Mouse (Mus musculus) midbrain, embryonic 16.5 days (tissue): Measurements from ENCODE around the gene Mtmr4. TPM values are rescaled to one million over a fixed set of nuclear protein-coding genes. Genes with fewer than 3 reads are reported as not detected.

Source experiments
- ATAC-seq: fragments of 200-750 bp; cut with Nextera tagmentation; 2 replicates; pipeline ENCODE4 v1.8.0; 2017; ENCODE audit warnings: moderate TSS enrichment
- H3K27ac ChIP-seq: fragments of 300-500 bp; sonication (generic); 2 replicates; pipeline ENCODE4 v1.5.1; 2014; ENCODE audit warnings: mild to moderate bottlenecking, low read length, mixed read lengths
- H3K27me3 ChIP-seq: fragments of 300-500 bp; sonication (generic); 2 replicates; pipeline ENCODE4 v1.6.1; 2014; ENCODE audit warnings: low read depth, low read length, mixed read lengths; ENCODE audit not compliant: control insufficient read depth, insufficient read depth
- H3K36me3 ChIP-seq: fragments of 300-500 bp; sonication (generic); 2 replicates; pipeline ENCODE4 v1.6.1; 2014; ENCODE audit warnings: mild to moderate bottlenecking, low read length, moderate library complexity, mixed read lengths; ENCODE audit not compliant: control insufficient read depth, insufficient read depth
- H3K4me1 ChIP-seq: fragments of 300-500 bp; sonication (generic); 2 replicates; pipeline ENCODE4 v1.6.1; 2014; ENCODE audit warnings: mild to moderate bottlenecking, low read length, mixed read lengths; ENCODE audit not compliant: control insufficient read depth, insufficient read depth
- H3K4me2 ChIP-seq: fragments of 300-500 bp; sonication (generic); 2 replicates; pipeline ENCODE4 v1.6.1; 2014; ENCODE audit warnings: mild to moderate bottlenecking, low read length, mixed read lengths
- H3K4me3 ChIP-seq: fragments of 300-500 bp; sonication (generic); 2 replicates; pipeline ENCODE4 v1.5.1; 2014; ENCODE audit warnings: low read depth, mild to moderate bottlenecking, low read length, moderate library complexity, mixed read lengths
- H3K9ac ChIP-seq: fragments of 300-500 bp; sonication (generic); 2 replicates; pipeline ENCODE4 v1.6.1; 2014; ENCODE audit warnings: low read depth, low read length, mixed read lengths
- H3K9me3 ChIP-seq: fragments of 300-500 bp; sonication (generic); replicated peaks from 2 replicates; pipeline ENCODE4 v1.6.1; 2014; ENCODE audit warnings: mild to moderate bottlenecking, low read length, mixed read lengths; ENCODE audit not compliant: control insufficient read depth, poor library complexity, severe bottlenecking
- WGBS: fragments of 180-500 bp; shearing (Covaris S2); extraction: QIAGEN DNeasy Blood & Tissue Kit; methylation state at CpG from one replicate; pipeline ENCODE4 v1.1.7; 2014; 5-methylcytosine and 5-hydroxymethylcytosine counted together
- polyA plus RNA-seq: library from polyadenylated mRNA; unstranded; fragments of >200 nt; fragmentation: Nextera tagmentation; extraction: Ambion mirVana; gene quantifications from 2 replicates; pipeline ENCODE4 v1.2.1, GENCODE M21; 2015

The Mtmr4 gene
- polyA plus RNA-seq, 1 experiment from 2014 or later, result 54.5 TPM

GRCm38 (mm10) chr11:87600322-87600853 is 8.4 kb downstream of the Mtmr4 start:
- Histone ChIP-seq H3K36me3 (peaks cover 66% of the 10 kb centered on the region), H3K27me3 (no peaks in the 10 kb centered on the region), H3K4me2 (no peak overlapping the region), H3K27ac (no peak overlapping the region), H3K9me3 (no peaks in the 10 kb centered on the region), H3K4me1 (peaks cover 12% of the 10 kb centered on the region), H3K9ac (no peak overlapping the region), H3K4me3 (no peak overlapping the region)
- ATAC-seq, result no peak
- WGBS, result 96% methylated on average over 10 of the region's 10 CpGs

- Histone ChIP-seq H3K9ac (no peak overlapping the region), H3K9me3 (no peaks in the 10 kb centered on the region), H3K27ac (no peak overlapping the region), H3K27me3 (no peaks in the 10 kb centered on the region), H3K4me1 (peaks cover 2% of the 10 kb centered on the region; the same call in 1 of the 2 replicates), H3K36me3 (peaks cover 76% of the 10 kb centered on the region), H3K4me3 (no peak overlapping the region), H3K4me2 (no peak overlapping the region)
- WGBS, result 96% methylated on average over 9 of the region's 9 CpGs
- no peak for ATAC-seq
These were observed 10.3 kb downstream of the Mtmr4 start for GRCm38 (mm10) chr11:87602234-87602633.

GRCm38 (mm10) chr11:87603571-87603970 is 11.6 kb downstream of the Mtmr4 start:
- Histone ChIP-seq H3K9ac (no peak overlapping the region), H3K4me3 (no peak overlapping the region), H3K27me3 (no peaks in the 10 kb centered on the region), H3K9me3 (no peaks in the 10 kb centered on the region), H3K36me3 (peaks cover 76% of the 10 kb centered on the region), H3K27ac (no peak overlapping the region), H3K4me2 (no peak overlapping the region), H3K4me1 (no peaks in the 10 kb centered on the region)
- 91% methylated on average over 2 of the region's 2 CpGs for WGBS
- ATAC-seq, result no peak

GRCm38 (mm10) chr11:87609264-87609663 is 17.3 kb downstream of the Mtmr4 start:
- Histone ChIP-seq H3K9ac (no peak overlapping the region), H3K36me3 (peaks cover 67% of the 10 kb centered on the region), H3K4me1 (no peaks in the 10 kb centered on the region), H3K4me2 (no peak overlapping the region), H3K27ac (no peak overlapping the region), H3K27me3 (no peaks in the 10 kb centered on the region), H3K4me3 (no peak overlapping the region), H3K9me3 (no peaks in the 10 kb centered on the region)
- no peak for ATAC-seq
- WGBS, result 93% methylated on average over 7 of the region's 7 CpGs

GRCm38 (mm10) chr11:87611547-87611946 is 19.6 kb downstream of the Mtmr4 start:
- 88% methylated on average over 9 of the region's 9 CpGs for WGBS
- Histone ChIP-seq H3K4me2 (no peak overlapping the region), H3K27me3 (no peaks in the 10 kb centered on the region), H3K4me1 (no peaks in the 10 kb centered on the region), H3K4me3 (no peak overlapping the region), H3K27ac (no peak overlapping the region), H3K36me3 (peaks cover 62% of the 10 kb centered on the region), H3K9ac (no peak overlapping the region), H3K9me3 (no peaks in the 10 kb centered on the region)
- no peak for ATAC-seq

- 94% methylated on average over 7 of the region's 7 CpGs for WGBS
- Histone ChIP-seq H3K4me1 (no peaks in the 10 kb centered on the region), H3K27ac (no peak overlapping the region), H3K36me3 (peaks cover 70% of the 10 kb centered on the region), H3K9ac (no peak overlapping the region), H3K27me3 (no peaks in the 10 kb centered on the region), H3K4me2 (no peak overlapping the region), H3K9me3 (no peaks in the 10 kb centered on the region; the same call in 1 of the 2 replicates), H3K4me3 (no peak overlapping the region)
- no peak for ATAC-seq
These were observed 22.0 kb downstream of the Mtmr4 start for GRCm38 (mm10) chr11:87613972-87614371.

- H3K9ac ChIP-seq, result no peak overlapping the region
- no peak for ATAC-seq
- no peaks in the 10 kb centered on the region; the same call in 1 of the 2 replicates for H3K9me3 ChIP-seq
- H3K27ac ChIP-seq, result no peak overlapping the region
- H3K4me3 ChIP-seq, result no peak overlapping the region
- H3K4me2 ChIP-seq, result no peak overlapping the region
- H3K27me3 ChIP-seq, result no peaks in the 10 kb centered on the region
- no peaks in the 10 kb centered on the region for H3K4me1 ChIP-seq
- WGBS, result 94% methylated on average over 5 of the region's 5 CpGs
- peaks cover 65% of the 10 kb centered on the region for H3K36me3 ChIP-seq
These were observed 23.6 kb downstream of the Mtmr4 start for GRCm38 (mm10) chr11:87615551-87615950.

GRCm38 (mm10) chr11:87615952-87616351 is 24.0 kb downstream of the Mtmr4 start:
- Histone ChIP-seq H3K27me3 (no peaks in the 10 kb centered on the region), H3K4me3 (no peak overlapping the region), H3K36me3 (peaks cover 61% of the 10 kb centered on the region), H3K9me3 (no peaks in the 10 kb centered on the region; the same call in 1 of the 2 replicates), H3K4me2 (no peak overlapping the region), H3K27ac (no peak overlapping the region), H3K9ac (no peak overlapping the region), H3K4me1 (no peaks in the 10 kb centered on the region)
- 98% methylated on average over 2 of the region's 2 CpGs for WGBS
- no peak for ATAC-seq

- 92% methylated on average over 56 of the region's 69 CpGs for WGBS
- H3K4me3 ChIP-seq, result no peak within 1 kb of the TSS
- H3K27ac ChIP-seq, result no peak within 1 kb of the TSS
- no peaks in the 10 kb centered on the region; the same call in 1 of the 2 replicates for H3K9me3 ChIP-seq
- H3K9ac ChIP-seq, result no peak within 1 kb of the TSS
- no peak within 1 kb of the TSS for H3K4me2 ChIP-seq
- H3K36me3 ChIP-seq, result peaks cover 52% of the 10 kb centered on the region
- no peaks in the 10 kb centered on the region for H3K27me3 ChIP-seq
- no peak for ATAC-seq
- H3K4me1 ChIP-seq, result no peaks in the 10 kb centered on the region
These were observed 25.0 kb downstream of the Mtmr4 start, which contains the start of gene Hsf5 for GRCm38 (mm10) chr11:87616790-87617474. Hsf5 (plus strand) TSS chr11:87617164.
